Mouse (Mus musculus): ENCODE measurements at regions not wholly inside any gene's neighbourhood (a gene's known extent, or its start where the extent isn't known, plus 50 kb on each side); places are given as distances from the start of the nearest gene placed in this dataset.

DNA sequence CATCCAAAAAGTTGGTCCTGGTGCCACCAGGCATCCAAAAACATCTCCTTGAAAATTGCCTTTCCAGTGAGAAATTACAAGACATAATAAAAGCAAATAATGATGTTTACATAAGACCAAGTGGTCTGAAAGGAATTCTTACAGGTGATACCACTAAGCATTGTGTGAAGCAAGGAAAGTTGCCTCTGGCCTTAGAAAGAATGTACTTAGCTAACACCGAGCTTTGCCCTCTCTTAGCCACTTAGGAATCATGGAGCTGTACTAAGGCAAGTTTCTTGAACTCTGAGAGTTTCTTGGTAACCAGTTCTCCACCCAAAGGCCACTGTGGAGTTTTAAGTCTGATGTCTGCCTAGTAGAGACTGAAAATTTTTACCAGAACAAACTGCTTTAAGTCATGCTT is 359.4 kb upstream of the Cdh11 start:
- DNase-seq, result no peak

DNA sequence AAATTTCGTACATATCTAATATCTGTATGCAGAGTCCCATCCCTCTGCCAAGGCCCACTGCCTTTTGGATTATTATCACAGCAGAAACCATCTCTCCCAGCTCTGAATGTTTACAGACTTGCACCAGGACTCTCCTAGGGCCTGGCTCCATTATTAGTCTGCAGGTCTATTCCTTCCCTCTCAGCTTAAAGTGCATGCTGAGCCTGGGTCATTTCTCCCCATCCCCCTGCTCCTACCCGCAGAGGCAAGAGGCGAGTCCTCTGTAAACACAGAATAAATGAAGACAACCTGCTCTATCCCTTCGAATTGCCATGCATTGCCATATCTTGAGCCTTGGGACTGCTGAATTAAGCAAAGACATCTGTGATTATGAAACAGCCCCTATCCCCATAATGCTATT is 362.6 kb upstream of the Cdh11 start:
- no peak for DNase-seq

DNA sequence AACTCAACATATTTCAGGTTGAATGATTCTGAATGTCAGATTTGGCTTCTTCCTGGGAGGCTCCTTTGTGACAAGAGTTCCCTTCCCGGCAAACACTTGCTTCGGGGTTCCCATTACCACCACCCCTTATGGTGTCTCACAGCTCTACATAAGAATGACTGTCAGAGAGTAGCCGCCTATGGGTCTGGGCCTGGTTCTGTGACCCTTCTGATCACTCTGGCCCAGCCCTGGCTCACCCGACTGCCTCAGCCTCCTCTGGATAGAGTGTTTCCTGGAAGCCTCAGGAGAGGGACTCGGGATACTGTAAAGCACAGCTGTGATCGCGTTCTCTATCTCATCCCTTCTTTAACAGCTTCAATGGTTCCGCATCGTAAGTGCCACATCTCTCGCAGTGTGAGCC is 363.0 kb upstream of the Cdh11 start:
- DNase-seq, result no peak

DNA sequence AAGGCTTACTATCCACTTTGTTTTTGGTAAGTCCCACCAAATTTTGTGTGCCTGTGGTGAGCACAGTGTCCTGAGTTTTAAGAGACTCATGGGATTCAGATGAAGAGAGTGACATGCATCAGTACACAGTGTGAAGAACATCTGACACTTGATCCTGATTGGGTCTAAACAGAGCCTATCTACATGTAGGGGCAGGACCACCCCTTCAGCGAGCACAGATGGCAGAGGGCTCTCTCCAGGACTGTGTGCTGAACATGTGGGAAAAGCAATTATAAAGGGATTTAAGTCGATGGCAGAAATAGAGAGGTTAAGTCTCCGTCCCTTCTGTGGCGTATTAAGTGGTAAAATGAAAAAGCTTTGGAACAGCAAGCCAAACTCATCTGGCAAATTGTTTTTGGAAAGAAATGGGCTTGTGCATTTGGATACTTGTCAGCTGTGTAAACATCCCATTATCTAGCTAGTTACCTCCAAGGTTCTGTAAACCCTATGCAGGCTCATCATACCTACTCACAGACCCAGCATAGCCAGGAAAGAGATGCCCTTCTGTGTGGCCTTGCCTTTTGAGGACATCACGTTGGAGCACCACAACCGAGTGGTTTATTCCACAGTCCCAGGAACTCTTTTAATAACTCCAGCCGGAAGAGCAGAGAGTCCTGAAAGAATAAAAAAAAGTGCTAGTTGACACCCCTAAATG is 381.3 kb upstream of the Cdh11 start:
- DNase-seq, result no peak

DNA sequence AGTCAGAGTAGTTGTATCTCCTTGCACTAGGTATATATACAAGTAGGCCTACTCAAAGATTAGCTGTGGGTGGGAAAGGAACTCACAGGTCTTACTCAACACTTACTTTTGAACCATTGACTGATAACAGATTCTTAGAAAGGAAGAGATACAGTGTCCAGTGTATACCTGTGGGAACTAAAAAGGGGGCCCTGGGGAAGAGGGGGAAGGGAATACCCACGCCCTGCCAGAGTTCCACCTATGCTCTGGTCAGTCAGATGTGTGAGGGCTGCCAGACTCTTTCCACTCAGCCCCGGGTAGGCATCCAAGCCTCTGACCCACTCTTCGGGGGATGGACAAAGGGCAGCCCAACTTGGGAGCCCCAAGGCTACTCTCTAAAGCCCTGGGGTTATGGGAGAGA is 387.9 kb upstream of the Cdh11 start:
- DNase-seq, result no peak

DNA sequence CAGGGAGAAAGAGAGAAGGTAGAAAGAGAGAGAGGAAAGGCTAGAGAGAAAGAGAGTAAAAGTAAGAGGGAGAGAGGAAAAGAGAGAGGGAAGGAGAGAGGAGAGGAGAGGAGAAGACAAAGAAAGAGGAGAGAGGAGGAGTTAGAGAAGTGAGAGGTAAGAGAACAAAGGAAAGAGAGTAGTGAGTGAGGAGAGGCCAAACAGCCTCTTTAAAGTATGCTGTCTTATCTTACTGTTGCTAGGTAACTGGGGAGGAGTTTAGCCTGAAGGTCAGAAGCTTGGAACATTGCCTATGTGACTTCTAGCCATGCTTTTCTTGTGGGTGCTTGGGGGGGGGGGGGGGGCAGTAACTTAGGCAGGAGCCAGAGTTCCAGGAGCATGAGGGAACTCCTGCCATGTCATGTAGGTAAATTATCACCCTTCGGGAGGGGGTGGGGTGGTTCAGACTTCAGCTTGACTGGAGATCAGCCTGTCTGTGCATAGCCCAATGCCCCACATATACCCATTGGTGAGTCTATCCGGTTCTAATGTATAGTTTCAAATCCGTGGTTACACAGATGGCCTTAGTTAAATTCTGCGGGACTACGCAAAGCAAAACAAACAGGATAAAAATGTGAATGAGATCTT is 388.5 kb upstream of the Cdh11 start:
- DNase-seq, result no peak

DNA sequence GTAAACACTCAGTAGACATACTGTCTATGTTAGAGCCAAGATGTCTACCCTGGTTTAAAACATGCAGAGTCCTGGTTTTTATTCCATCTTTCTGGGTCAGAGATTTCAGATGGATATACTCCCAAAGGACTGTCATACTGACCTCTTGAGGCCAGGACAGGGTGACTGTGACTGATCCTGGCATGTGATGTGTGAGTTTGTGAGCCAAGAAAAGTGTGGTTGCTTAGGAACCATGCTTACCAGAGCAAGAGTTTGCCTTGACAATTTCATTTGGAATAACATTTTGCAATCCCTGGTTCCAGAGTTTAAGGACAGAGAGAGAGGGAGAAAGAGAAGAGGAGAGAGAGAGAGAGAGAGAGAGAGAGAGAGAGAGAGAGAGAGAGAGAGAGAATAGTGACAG is 395.2 kb upstream of the Cdh11 start:
- DNase-seq, result no peak

DNA sequence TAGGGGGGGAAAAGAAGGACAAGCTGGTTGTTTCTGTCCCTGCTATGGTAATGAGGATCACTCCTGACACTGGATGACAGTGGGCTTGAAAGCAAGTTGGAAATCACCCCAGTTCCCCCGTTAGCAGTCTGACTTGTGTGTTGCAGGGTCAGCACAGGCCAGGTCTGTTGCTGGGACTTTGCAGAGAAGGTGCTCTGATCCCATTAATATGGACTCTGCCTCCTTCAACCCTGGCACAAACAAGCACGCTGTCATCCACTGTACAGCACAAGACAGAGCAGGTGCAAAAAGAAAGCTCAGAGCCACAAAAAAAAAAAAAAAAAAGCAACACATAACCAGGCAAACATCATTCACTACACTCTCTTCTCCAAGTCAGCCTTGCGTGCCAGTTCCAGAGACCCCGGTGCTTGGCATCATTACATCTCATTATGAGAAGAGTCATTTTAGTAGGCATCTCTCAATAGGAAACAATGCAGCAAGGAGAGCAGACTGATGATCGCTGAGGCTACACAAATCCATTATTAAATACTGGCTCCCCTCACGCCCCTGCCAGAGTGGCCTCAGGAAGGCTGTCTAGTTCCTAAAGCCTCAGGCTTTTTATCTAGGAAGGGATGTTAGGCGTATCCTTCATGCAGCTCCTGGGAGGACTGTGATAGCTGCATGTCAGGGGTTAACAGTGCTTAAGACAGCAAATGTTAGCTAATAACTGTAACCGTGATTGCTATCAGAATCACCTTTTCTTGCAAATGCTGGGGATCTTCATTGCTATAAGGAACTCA is 403.5 kb upstream of the Cdh11 start:
- no peak for DNase-seq

DNA sequence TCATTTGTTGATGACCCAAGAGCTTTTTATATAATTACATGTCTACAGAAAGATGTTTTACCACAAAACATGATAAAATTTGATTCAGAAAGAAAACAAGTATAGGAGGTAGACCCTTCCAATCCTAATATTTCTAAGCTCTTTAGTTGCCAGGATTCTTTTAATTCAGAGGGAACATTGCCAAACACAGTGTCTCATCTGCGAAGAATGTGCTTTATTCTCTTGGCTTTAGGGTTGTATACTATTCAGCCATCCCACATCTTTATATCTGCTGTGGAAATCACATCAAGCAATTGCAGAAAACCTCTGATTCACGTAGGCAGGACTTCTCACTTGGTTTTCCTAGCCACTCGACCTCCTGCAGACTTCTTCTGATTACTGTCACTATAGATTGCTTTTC is 412.8 kb upstream of the Cdh11 start:
- DNase-seq, result no peak

DNA sequence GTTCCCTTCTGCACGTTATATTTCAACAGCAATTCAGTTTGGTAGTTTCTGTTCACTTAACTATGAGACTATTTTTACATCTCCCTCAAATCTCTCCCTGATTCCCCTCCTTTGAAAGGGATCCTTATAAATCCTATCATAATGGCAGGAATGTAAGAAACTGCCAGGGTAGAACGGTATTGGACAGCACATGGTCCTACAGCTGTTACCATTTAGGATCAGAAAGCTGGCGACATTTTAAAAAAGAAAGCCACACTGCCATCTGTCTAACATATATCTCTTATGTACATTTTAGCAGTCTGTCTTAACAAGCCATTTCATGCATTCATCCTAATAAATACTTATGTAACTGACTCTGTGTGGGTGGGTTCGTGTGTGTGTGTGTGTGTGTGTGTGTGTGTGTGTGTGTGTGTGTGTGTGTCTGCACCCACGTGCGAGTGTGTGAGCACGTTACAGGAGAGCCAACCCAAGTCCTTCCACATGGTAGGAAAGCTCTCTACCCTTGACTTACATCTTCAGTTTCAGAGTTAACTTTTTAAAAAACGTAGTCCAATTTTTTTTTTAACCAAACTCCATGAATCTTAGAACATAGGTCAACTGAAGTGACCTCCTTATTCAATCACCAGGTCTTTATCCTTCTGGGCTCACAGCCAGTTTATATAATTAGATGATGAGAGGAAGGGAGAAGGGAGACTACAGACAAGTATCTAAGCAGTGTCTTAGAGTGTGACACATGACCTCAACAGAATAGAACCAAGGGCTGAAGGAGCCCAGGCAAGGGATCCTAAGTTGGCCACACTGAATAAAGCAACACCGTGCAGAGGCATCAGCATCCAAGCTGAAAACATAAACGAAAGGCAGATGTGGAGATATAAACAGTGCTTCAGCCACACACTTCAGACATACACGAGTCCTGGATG is 414.5 kb upstream of the Cdh11 start:
- DNase-seq, result no peak

DNA sequence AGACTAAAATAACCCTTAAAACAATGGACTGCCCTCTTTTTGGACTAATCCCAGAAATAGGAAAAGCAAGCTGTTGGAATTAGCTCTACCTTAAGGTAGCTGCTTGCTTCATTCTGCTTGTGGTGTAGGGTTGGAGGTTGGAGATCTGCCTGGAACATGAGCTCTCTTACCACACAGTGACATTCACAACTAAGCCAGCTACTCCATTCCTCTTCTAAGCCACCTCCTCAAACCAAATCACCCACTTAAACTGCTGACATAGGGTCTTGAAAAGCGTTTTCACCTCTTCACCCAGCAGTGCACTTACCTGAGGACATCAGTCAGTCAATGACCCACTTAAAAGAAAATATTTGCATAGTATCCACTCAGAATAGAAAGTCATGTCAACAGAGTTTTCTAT is 418.3 kb upstream of the Cdh11 start:
- DNase-seq, result no peak

DNA sequence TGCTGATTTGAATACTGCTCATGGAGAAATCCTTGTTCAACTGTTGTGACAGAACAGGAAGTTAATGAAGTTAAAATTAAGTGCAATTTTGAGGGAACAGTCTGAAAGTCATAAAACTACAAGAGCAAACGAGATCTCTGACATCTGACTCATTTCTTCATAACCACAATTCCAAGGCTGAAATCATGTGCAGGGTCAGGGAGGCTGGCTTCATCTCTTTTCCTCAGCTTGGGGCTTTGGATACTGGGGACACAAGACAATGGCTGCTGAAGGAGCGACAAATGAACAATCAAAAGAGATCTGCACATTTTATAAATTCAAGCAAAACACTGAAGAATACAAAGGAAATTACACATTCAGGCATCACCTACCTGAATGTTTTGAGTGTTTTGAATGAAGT is 429.2 kb upstream of the Cdh11 start:
- DNase-seq, result no peak

DNA sequence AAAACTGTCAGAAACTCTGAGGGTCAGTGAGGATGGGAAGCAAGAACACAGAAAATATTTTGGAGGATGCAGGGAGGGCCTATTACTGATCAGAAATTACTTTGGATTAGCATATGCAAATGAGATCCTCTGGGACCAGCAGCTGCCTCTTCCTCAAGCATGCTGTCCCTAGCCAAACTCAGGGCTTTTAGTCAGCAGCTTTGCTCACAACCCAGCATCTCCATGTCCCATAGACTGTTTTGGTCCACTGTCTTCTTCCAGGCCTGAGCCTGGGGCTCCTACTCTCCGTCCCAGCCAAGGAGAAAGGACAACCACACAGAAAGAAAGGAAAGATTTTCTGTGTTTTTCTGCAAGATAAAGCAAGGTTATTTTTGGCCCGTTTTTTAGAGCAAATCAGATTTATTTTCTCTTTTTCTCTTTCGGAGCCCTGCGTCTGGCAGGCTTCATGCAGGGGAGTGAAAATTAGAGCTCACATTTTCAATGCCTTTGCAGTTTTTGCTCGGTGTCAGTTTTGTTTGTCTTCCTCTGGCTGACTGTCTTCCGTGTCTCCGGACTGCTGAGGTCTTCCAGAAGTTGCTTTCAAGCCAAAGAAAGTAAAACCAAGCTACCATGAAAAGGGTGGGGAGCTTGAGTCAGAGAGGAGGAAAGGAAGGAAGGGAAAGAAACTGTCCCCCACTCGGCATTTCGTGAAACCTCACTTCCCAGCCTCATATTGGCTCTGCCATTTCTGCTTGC is 445.5 kb upstream of the Cdh11 start:
- no peak for DNase-seq

DNA sequence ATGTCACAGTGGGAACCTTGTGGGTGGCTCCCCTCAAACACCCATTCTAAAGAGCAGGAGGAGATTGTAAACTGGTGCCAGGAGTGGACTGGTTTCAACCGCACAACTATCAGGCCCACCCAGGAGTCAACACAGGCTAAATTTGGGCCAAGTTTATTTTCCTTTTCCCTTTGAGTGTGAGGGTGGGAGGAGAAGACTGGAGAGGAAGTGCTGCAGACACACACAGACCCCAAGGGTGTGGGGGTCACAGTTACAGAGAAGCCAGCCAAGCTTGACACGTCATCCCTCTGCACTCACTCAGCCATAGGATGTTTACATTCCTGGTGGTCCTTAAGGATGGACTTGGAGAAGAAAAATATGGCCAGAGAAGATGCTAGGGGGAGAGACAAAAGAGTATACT is 448.9 kb upstream of the Cdh11 start:
- DNase-seq, result no peak

DNA sequence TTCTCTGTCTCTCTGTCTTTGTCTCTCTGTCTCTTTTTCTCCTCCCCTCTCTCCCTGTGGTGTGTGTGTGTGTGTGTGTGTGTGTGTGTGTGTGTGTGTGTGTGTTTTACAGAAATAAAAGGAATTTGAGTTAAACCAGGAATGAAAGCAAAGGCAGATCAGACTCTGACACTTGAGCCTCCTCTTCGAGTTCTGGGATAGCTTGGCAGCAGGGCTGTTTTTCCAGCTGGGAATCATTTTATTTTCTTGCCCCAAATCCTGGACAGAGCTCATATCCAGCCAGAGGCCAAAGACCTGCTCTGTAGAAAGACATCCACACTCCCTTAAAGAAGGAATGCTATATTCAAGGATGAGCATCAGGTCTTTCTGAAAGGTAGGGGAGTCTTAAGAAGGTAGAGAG is 450.2 kb upstream of the Cdh11 start:
- DNase-seq, result no peak

DNA sequence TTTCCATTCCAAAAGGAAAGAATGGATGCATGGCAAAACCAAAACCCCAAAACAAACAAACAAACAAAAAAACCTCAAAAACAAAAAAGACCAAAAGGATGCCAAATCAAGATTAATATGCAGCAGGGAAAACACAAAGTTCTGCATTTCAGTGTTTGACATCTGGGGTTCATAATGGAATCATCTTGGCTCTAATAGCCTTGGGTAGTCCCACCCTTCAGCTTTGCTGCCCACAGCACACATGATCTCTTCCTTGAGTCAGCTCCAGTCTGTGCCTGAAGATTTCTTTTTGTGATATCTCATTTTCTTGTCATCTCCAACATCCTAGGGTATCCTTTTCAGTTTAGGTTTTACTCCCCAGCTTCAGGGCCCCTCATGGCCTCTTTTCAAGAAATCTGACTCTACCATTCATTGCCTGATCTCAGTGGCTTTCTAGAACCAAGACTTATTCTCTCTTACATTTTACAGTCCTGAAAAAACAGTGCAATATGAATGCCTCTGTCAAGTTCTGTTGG is 453.1 kb upstream of the Cdh11 start:
- DNase-seq, result no peak

DNA sequence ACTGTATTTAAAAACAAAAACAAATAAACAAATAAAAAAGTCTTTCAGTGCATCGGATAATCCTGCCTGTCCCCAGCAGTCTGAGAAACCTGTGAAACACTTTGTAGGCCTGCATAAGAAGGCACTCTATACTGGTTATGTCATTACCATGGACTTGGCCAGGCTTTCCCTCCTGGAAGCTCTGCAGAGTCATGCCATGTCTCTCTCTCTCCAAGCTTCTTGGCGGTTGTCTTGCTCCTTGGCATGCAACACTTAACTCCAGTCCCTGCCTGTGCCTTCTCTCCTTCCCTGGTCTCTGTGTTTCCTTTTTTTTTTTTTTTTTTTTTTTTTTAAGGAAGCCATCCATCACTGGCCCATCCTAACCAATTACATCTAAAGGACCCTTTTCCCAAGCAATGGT is 458.7 kb upstream of the Cdh11 start:
- DNase-seq, result no peak

DNA sequence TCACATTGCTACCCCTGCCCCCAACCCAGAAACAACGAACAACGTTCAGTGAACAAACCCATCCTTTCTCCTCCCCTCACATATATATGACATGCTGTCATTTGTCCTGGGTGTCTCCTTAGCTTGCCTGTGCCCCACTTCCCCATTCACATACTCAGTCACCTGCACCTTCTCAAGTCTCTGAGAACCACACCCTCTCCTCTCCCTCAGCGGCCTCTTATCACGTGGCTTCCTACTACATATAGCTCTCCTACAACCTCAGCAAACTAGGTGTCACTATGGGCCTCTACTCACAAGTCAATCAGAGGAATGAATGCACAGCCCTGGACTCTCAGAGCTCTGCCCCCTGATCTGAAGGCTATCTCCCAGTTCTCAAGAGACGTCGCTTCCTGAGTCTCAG is 459.2 kb upstream of the Cdh11 start:
- DNase-seq, result no peak

DNA sequence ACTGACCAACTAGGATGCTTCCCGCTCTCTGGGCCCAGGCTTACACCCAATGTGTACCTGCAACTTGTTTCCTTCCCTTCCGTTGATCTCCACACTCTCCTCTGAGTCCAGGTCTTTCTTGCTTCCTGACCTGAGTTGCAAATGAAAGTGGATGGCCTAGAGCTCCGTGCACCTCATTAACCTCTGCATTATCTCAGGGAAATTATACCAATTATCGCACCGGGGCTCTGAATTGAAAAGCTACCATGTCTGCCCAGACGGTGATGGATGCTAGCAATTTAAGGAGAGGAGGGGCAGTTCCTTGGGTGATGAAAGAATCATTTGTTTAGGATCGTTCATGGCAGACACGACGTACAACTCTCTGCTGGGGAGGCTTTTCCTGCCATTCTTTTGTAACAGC is 460.4 kb upstream of the Cdh11 start:
- DNase-seq, result no peak

DNA sequence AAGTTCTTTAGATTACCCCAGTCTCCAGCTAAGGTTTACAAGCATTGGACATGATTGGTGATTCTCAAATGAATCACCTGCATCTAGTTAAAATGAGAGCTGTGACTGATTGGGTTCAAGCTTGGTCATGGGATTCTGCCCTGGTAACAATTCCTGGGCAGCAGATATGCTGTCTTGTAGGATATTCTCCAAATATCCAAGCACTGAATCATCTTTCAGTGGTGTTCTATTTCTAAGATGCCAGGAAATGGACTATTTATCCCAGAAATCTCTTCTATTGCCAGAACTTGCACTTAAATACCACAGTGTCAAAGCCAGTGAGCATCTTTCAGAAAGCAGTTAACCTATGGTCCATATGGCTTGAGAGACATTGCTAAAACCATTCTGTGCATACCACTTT is 475.8 kb upstream of the Cdh11 start:
- no peak for DNase-seq

DNA sequence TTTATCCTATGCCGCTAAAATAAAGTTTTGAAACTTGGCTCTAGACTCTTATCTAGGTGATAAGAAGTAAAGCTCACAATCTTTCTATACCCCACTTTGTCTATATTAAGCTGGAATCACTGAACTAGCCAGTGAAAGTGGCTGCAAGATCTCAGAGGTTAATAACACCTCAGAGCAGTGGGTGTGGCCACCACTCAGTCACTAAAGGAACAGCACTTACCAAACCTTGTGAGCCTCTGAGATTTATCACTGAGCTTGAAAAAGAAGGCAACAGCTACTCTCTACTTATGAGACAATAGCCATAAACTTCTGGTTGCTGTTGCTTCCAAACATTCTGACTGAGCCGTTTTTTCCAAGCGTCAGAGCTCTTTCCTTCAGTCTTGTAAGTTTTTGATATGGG is 484.6 kb upstream of the Cdh11 start:
- no peak for DNase-seq

DNA sequence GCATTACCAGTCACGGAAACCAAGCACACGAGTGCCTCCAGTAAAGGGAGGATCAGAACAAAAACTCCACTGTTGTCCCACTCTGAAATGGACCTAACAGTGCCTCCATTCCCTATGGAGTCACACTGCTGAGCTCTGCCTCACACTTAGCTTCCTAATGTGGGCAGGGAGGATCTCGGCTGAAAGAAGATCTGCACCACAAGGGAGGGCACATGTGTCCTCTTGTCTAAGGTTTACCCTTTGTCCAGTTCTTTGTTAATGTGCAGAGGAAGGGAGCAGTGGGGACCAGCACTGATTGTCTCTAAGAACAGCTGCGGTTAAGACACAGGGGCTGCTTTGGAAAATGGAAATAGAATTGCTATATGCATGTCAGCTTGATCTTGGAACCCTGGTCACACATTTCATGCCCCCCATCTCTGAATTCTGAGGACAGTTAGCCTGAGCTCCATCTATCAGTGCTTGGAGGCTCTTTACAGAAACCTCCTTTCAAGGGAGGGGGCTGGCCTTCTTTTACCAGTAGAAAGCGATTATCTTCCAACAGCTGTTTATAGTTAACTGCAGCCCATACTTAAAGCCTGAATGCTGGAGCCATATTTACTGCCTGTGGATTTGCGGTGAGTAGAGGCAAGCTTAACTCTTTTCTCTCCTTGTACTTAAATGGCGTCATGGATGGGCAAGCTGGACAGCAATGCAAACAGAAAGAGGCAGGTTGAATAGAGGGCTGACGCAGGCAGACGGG is 485.5 kb upstream of the Cdh11 start:
- no peak for DNase-seq
